In genomic region chr1:38132942-38133341, GRCm38 (mm10) we compare ENCODE assay signal across 15 mouse cellular contexts. TPM values are rescaled to one million over a fixed set of nuclear protein-coding genes. Genes with fewer than 3 reads are reported as not detected.
DNase-seq lines count a peak whose midpoint lies in the region; ATAC-seq and TF ChIP-seq lines count a peak whose summit lies in the region.
"Had no signal": no experiment of that assay in that cellular context is flagged by ENCODE, and none has a peak within 500 bp of the region (broad histone marks: within the 10 kb centered on the region; RNA-seq: fewer than 3 reads in every experiment).

No protein-coding gene starts in this region.

- TF ChIP-seq CTCF in lung, embryonic 14.5 days (IDR thresholded peaks at IDR 0.05; ENCODE audit: low read depth), result no peak
- no peak for TF ChIP-seq CTCF in layer of hippocampus, adult 2 months (conservative IDR thresholded peaks at IDR 0.05)

- intact Hi-C loops in heart, postnatal 25 days (cut with DNase I), result loop anchor here (5.0 to 10.0 kb wide), 2 partner anchors 241 to 458 kb away; partner anchors contain the start of genes Mitd1 and Mrpl30

- 50% methylated on average over 6 of the region's 6 CpGs for WGBS in lung, embryonic 14.5 days

- no peaks in the 10 kb centered on the region for H3K27me3 ChIP-seq in lung, embryonic 14.5 days (ENCODE audit: insufficient read depth, low read length)
- H3K27me3 ChIP-seq: heart, embryonic 15.5 days; hindbrain, embryonic 15.5 days; liver, embryonic 13.5 days; neural tube, embryonic 13.5 days had no signal

- H3K27ac ChIP-seq in lung, embryonic 14.5 days (ENCODE audit: low read depth), result no peak overlapping the region
- no peak overlapping the region for H3K27ac ChIP-seq in layer of hippocampus, adult 2 months
- H3K27ac ChIP-seq: heart, embryonic 15.5 days; hindbrain, embryonic 15.5 days; liver, embryonic 13.5 days; neural tube, embryonic 13.5 days had no signal

- no peak for ATAC-seq in lung, embryonic 14.5 days (ENCODE audit: insufficient read depth)

- no peak overlapping the region for H3K4me2 ChIP-seq in lung, embryonic 14.5 days
- H3K4me2 ChIP-seq: heart, embryonic 15.5 days; hindbrain, embryonic 15.5 days; liver, embryonic 13.5 days; neural tube, embryonic 13.5 days had no signal

- no peak overlapping the region for H3K9ac ChIP-seq in lung, embryonic 14.5 days
- H3K9ac ChIP-seq: heart, embryonic 15.5 days; hindbrain, embryonic 15.5 days; liver, embryonic 13.5 days; neural tube, embryonic 13.5 days had no signal

- no peak overlapping the region for H3K4me3 ChIP-seq in lung, embryonic 14.5 days (ENCODE audit: low read depth, low read length)
- H3K4me3 ChIP-seq in layer of hippocampus, adult 2 months, result no peak overlapping the region
- H3K4me3 ChIP-seq: heart, embryonic 15.5 days; hindbrain, embryonic 15.5 days; liver, embryonic 13.5 days; neural tube, embryonic 13.5 days had no signal

- peak; percentile 30 to 49 for DNase-seq in heart, adult 18-20 months
- no peak for DNase-seq in heart, postnatal 25 days (ENCODE audit: low spot score)
- DNase-seq in lung, embryonic 14.5 days, result peak; percentile 62
- DNase-seq in lung, postnatal 14 days, result no peak
- DNase-seq in ZHBTc4 (ENCODE audit: low read depth, low spot score), result peak; percentile 29
- DNase-seq in testis, postnatal 14 days (ENCODE audit: low spot score), result peak; percentile 29
- no peak for DNase-seq in layer of hippocampus, adult 2 months (ENCODE audit: low spot score in 2 of 2)
- DNase-seq: cerebellum, adult 18-20 months; gastrocnemius, postnatal 10 days; kidney, adult 18-20 months; liver, embryonic 13.5 days; spleen, adult 18-20 months had no signal

- H3K4me1 ChIP-seq in lung, embryonic 14.5 days (ENCODE audit: insufficient read depth), result peaks cover 4% of the 10 kb centered on the region

- no peaks in the 10 kb centered on the region for H3K9me3 ChIP-seq in lung, embryonic 14.5 days (ENCODE audit: low read depth, low read length)
- H3K9me3 ChIP-seq: heart, embryonic 15.5 days; hindbrain, embryonic 15.5 days; liver, embryonic 13.5 days; neural tube, embryonic 13.5 days had no signal

- no peaks in the 10 kb centered on the region for H3K36me3 ChIP-seq in lung, embryonic 14.5 days (ENCODE audit: insufficient read depth)
- H3K36me3 ChIP-seq: heart, embryonic 15.5 days; hindbrain, embryonic 15.5 days; liver, embryonic 13.5 days; neural tube, embryonic 13.5 days had no signal

RNA-seq across cellular contexts. Expression of gene Rev1, which starts 3.3 kb away (rescaled TPM):
- 10 to 100 TPM; 14.1 to 14.5 TPM for total RNA-seq in heart, adult 18-20 months (2021)
- 10 to 100 TPM; 12.0 to 16.4 TPM for total RNA-seq in heart, postnatal 25 days (2021)
- 27.3 and 32.3 TPM in 2 replicates for polyA plus RNA-seq in lung, embryonic 14.5 days (2014; fragmentation: Nextera tagmentation; extraction: Ambion mirVana)
- total RNA-seq in layer of hippocampus, adult 2 months (2021), result 10 to 100 TPM; 41.1 to 43.5 TPM

Comparison
In these comparisons a context has a peak if more than half of its experiments do, and no peak if none do; other contexts are left out.
1. DNase-seq: peak in heart, adult 18-20 months (2 of 2), lung, embryonic 14.5 days (single experiment), ZHBTc4 (single experiment) and testis, postnatal 14 days (single experiment); none in heart, postnatal 25 days (single experiment), lung, postnatal 14 days (single experiment) and layer of hippocampus, adult 2 months (0 of 2).